Mouse (Mus musculus) cerebellum, adult 18-20 months (tissue): Measurements from ENCODE around the gene Osbp.
"Not testable (repeated sequence)": the region's sequence is repeated elsewhere in the genome, so short reads cannot be mapped to it uniquely, and the experiment has no call there.

ENCODE experiments used
- DNase-seq, 2 experiments: peaks; one replicate each; pipeline ENCODE4 v3.0.0; 2021

Osbp gene

DNA sequence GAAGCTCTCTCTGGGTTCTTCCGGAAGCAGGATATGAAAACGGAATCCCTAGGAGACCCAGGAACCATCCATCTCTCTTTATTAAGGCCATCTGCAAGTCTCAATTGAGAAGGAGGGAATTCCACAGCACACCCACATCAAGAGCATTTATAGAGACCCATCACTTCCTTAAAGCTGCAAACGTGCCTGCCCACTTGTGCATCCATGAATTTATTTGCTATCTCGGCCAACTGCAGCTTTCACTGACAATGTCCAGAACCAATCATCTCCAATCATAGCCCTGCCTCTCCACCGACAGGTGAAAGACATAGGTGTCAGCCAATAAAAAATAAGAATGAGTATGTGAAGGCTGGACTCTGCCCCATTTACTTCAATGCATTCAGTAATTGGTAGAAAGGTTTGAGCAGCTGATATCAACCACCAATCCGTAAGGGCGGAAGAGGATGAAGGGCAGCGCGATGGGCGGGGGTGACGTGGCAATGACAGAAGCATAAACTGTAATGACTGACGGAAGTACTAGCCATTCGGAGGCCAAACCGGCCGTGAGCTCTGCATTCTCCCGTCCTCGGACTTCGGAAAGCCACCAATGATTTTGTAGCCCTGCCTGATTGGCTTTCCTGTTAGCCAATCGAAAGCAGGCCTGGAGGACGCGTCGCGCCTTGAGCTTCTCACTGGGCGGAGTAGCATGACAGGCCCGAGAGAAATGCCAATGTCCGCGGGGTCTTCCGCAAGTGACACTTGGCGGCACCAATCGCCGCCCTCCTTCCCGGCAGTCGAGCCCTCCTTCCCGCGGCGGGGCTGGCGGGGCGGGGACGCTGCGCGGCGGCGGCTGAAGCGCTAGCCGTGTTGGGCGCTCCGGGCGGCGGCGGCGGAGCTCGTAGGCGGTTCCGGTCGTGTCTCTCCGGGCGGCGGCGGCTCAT, at the start of gene Osbp:
TSS of gene Osbp (plus strand) at position 919 of the 920 bp plus-strand sequence.
- peak; percentile 98 to 100 for DNase-seq

DNA sequence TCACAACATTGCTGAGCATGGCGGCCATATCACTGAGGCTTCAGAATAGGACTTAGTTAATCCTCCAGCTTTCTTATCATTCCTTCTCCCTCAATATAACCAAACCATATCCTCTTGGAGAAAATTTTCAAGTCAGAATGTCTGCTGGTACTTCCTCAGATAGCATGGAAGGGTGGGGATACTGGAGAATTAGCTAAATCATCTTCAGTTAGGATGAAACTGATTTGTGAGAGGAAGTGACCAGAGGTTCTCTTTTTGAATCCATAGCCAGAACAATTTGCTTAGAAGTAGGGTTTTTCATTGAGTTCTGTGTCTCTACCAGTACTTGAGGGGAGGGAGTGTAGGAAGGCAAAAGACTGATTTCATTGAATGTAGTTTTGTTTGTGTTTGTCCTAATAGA, 43.7 kb upstream of the Osbp start:
- DNase-seq = no peak

DNA sequence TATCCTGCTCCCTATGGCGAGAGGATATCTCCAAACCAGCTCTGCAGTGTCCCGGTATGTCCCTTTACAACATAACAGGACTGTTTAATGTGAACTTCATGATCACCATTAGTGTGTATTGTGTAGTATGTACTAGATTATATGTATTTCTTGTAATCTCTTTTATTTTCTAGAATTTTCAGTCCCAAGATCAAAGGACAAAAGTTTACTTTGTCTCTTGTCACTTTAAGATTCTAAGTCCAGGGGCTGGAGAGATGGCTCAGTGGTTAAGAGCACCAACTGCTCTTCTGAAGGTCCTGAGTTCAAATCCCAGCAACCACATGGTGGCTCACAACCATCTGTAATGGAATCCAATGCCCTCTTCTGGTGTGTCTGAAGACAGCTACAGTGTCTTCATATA, 43.2 kb upstream of the Osbp start:
- DNase-seq = not testable (repeated sequence)

DNA sequence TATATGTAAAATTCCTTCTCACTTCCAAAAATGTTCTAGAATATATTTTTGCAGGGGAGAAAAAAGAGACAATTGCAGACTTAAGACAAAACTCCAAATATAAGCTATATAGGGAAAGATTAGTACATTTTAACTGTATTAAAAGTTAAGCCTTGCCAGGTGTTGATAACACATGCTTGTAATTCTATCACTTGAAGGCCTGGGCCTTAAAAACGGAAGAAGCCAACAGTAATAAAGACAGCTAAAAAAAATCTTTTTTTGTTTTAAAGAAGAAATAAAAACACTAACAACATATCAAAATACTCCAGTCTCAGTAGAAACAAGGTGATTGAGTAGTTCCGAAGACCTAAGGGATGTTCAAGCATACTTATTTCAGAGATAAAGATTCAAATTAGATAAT, 39.4 kb upstream of the Osbp start:
- no peak for DNase-seq

DNA sequence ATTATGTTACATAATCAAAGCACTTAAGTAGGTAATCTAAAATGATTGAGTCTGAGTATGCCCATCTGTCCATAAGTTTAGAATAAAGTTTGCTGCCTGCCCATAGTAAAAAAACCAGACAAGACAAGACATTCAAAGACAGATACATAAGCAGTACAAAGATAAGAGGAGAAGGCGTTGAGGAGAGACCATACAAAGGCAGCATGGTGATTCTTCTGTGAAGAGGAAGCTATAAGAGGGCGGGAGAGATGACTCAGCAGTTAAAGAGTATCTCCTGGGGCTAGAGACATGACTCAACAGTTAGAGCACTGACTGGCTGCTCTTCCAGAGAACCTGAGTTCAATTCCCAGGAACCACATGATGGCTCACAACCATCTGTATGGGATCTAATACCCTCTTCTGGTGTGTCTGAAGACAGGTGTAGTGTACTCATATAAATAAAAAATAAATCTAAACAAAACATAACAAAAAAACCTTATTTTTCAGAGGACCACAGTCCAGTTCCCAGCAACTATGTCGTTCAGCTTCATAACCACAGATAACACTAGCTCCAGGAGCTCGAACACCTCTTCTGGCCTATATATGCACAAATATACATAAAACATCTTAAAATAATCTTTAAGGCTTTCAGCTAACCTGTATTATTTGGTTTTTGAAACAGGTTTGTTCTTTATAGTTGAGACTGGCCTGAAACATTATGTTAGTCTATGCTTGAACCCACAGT, 37.6 kb upstream of the Osbp start:
- no peak for DNase-seq

DNA sequence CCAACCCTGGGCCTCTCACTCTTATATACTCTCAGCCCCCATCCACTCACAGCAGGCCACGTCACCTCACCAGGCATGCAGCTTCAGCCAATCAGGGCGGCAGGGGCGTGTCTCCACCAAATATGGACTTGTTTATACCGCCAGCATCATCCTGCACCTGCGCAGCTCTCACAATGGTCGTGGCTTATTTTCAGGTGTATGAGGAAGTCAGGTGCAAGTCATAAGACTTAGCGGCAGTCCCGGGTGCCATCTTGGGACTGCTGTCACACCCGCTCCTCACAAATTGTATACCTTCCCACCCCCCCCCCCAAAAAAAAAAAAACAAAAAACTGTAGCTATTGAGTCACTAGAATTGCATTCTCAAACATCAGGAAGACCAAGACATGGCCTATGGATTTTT, 19.3 kb upstream of the Osbp start:
- DNase-seq = not testable (repeated sequence)

DNA sequence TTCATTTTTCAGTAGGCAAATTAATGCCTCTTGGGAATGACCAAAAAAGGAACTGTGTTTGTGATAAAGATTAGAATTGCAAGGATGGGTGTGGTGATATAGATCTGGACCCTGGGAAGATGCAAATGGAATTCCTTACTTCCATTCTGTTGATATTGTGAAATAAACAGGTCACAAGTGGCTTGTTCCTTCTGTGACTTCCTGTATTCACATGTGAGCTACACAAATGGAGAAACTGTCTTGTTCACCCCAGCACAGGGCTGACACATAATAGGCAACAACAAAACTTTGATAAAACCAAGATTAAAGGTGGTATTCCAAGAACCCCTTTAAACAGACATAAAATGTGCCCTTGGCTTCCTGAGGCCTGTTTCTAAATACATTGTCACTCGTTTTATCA, 15.9 kb upstream of the Osbp start:
- no peak for DNase-seq

DNA sequence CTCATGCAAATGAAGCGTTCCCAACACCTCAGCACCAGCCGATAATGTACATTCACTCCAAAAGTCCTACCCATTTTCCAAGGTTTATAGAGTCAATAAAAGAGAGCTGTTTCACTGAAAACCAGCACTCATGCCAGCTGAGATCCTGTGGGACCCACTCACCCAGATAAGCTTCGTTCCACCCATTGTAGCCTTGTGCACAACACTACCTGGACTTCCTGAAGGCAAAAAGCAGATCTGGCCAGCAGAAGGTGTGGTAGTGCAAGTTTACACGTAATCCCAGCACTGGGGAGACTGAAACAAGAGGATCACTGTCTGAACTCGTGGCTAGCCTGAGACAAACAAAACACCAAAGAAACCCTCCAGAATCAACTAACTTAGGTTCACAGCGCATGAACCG, 15.0 kb upstream of the Osbp start:
- no peak for DNase-seq

DNA sequence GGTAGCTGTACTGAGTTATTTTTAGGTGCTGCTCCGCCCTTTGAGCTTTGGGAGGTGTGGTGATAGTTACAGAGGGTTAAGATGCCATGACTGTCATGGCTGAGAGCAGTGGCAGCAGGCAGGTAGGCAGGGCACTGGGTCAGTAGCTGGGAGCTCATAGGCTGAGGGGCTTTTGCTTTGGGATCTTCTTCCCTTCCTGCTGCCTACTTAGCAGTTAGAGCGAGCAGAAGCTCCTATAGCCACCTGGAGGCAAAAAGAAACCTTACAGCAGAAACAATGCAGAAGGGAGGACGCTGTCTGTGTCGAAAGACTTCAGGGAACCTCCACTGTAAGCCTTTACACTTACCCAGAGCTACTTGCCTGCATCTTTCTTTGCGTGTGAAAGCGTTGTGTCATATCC, 11.5 kb upstream of the Osbp start:
- DNase-seq = no peak

DNA sequence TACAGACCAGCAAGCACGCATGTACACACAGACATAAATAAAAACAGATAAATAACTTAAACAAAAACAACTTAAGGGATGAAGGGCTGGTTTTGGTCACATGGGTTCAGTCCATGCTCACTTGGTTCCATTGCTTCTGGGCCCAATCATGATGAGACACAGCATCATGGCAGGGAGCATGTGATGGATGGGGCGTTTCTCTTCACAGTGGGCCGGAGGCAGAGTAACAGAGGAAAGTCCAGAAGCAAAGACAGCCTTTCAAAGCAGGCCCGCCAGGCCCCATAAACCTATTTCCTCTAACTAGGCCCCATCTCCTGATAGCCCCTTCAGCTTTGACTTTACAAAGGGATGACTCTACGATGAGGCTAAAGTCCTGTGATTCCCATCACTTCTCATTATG, 9.1 kb upstream of the Osbp start:
- DNase-seq = no peak

DNA sequence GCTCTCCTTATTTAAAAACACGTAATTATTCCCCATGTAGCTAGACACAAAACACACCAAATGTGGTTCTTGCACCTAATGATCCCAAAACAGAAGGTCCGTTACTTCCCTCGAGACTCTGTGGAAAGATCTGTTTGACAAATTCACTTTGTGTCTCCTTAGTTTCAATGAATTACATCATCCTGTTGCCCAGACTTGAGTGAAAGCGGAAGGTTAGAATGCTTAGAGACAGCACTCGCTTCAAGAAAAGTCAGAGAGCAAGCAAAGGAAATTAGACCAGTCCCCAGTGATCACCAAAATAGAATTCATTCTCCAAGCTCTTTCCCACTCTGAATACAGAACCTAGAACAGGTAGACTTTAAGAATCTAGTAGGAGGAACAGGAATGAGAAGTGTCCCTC, 8.3 kb upstream of the Osbp start:
- DNase-seq = no peak

DNA sequence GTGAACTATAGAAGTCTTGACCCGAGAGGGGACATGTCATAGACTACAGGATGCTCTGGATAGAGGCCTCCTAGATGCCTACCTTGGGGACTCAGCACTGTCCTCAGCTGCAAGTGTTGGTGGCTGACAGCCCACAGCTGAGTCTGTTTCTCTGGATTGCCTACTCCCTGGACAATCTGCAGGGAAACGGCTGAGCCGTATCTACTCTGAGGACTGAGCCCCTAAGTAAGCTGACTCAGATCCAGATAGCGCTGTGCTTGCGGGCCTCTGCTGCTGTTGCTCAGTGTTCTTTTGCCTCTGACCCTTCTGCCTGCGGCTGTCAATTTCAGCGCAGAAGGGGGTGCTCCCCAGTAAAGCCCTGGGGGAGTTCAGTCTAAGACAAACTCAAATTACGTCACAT, 7.9 kb upstream of the Osbp start:
- DNase-seq = no peak

DNA sequence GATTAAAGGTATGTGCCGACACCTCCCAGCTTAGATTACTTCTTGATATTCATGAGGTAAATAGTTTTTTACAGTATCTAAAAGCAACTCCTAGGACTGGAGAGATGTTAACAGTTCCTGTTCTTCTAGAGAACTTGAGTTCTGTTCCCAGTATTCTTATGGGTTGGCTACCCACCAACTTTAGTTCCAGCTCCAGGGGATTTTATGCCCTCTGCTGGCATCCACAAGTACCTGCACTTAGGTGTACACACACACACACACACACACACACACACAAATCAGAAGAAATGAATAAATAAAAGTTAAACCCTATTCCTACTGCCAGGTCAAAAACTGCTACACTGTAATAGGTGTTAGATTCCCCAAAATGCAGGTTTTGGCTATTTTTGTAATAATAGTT, 1.5 kb upstream of the Osbp start:
- no peak for DNase-seq

DNA sequence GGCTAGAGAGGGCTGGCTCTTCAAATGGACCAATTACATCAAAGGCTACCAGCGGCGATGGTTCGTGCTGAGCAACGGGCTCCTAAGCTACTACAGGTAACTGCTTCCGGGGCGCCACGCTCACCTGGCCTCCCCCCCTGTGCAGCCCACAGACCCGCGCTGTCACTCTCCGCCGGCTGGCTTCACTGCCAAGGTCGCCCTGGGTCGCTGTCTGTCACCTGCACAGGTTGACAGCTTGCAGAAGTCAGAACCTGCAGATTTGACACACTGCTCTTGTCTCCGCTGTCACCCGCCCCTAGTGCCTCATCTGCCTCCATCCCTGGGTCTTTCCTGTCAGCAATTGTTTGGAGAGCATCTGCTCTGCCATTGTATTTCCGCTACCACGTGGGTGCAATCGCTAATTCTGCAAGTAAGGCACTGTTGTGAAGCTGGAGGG, 478 bp downstream of the Osbp start:
- DNase-seq = peak; percentile 65 to 69

DNA sequence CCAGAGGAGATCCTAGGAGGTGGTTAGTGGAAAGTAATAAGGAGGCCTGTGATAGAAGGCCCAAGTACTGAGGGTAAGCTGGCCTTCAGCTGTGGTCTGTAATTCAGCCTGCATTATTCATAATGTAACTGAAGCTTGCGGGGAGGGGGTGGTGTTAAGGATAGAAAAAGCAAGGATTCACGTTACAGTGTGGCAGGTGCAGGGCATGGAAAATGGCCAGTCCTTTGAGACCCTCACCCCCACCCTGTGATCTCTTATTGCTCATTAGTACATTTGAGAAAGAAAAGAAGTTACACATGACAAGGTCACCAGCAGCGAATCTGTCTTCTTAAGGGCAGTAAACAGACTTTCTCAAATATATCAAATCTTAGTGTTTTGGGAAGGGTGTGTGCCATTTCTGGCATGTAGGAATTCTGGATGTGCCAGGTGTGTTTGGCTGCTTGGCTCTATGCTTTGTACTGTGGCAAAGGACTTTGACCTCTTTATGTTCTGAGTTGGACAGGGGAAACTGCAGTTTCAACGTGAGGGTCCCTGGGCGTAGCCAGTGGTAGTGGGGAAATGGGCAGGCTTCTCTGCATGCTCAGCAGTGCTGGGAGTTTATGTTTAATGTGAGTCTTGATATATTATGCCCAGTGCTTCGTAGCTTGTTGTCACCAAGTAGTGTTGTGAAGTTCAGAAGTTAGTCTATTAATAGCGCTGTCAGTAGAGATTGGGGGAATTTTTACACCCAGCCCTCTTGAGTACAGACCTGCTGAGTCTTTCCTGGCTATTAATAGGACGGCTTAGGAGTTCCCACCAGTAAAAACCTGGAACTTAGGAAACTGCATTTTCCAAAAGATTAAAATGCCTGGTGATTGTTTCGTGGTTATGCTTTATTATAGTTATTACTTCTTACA, 3.7 kb downstream of the Osbp start:
- DNase-seq = no peak

DNA sequence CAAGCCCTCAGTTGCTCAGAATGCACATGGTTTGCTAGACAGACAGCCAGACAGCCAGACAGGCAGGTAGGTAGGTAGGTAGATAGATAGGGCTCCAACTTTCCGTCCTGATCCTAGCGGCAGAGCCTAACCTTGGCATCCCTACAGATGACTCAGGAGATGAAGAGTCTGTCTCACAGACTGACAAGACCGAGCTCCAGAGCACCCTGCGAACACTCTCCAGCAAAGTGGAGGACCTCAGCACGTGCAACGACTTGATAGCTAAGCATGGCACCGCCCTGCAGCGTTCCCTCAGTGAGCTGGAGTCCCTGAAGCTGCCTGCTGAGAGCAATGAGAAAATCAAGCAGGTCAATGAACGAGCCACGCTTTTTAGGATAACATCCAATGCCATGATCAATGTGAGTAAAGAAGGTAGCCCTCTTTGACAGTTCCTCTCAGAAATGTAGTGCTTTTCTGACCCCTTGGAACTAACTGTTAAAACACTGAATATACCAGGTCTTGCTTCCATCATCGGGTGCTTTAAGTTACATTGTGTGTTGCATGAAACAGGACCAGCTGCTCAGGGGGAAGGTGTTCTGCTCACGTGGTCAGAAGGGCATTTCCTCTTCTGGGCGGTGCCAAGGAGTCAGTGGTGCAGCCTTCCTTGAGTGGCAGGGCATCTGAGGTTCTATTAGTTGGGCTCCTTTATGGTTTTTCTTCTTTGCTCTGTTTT, 7.9 kb downstream of the Osbp start:
- no peak for DNase-seq

DNA sequence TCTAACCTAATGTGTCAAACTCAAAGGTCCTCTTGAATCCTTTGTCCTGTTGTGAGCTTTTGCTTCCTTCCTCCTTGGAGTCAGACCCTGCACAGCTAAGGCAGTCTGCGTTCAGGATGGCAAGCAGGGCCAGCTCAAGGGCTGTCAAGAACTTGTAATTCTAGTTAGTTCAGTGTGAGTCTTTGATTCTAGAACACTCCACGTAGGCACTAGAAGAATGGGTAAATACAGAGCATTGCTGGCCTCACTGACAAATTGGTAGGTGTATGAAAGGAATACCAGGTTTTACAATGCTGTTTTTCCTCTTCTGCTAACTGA, 8.4 kb downstream of the Osbp start:
- no peak for DNase-seq

DNA sequence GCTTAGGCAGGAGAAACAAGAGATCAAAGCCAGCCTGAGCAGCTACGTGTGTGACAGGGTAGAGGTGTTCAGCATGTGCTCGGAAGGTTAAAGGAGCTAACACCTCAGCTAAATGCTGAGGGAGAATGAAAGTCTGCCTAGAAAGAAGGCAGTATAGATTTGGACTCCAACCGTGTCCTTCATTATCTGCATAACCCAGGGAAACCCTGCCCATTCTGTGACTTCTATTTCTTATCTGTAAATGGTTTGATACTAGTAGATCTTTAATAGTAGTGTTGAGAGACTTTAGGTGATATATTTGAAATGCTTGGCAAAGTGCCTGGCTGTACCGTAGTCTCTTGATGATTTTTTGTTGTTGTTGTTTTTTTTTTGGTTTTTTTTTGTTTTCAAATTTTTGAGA, 9.9 kb downstream of the Osbp start:
- no peak for DNase-seq

DNA sequence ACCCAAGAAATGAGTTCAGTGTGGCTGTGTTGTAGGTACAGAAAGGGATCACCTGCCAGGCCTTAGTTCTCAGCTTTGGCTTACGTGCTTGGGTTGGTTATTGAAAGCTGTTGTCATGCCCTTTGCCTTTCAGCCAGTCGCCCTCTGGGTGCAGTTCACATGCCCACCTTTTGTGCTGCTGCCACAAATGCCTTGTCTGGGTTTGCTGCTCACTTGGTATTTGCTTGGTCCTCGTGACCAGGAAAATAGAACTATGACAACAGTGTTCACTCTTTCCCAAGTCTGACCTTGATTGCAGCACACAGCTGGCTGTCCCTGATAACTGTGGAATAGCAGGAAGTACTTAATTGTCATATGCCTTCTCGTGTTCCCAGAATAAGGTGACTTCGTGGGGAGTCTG, 11.6 kb downstream of the Osbp start:
- no peak for DNase-seq

DNA sequence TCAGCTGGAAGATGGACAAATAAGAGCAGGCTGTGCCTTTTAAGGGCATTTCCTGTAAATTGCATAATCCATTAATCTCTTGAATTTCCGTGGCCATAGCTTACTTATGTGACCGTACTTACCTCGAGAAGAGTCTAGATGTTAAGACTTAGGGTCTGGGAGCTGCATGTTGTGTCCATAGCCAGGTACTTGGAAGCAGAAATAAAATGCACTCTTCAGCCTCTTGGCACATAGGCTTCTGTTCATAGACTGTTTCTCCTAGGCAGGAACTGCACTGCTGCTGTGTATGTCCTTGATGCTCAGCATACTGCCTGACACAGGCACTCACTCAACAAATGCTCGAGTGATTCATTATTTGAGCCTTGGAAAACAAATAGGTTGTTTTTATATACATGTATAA, 14.7 kb downstream of the Osbp start:
- no peak for DNase-seq

DNA sequence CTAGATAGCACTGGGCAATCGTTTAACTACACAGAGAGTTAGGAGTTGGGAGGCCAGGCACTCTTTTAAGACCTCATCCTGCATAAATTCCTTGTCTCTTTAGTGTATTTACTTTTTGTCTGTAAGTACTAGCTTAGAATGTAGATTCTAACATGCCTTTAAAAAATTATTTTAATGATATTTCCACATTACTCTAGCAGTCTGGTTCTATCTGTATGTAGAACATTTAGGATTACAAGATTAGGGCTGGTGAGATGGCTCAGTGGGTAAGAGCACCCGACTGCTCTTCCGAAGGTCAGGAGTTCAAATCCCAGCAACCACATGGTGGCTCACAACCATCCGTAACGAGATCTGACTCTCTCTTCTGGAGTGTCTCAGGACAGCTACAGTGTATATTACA, 18.9 kb downstream of the Osbp start:
- not testable (repeated sequence) for DNase-seq

DNA sequence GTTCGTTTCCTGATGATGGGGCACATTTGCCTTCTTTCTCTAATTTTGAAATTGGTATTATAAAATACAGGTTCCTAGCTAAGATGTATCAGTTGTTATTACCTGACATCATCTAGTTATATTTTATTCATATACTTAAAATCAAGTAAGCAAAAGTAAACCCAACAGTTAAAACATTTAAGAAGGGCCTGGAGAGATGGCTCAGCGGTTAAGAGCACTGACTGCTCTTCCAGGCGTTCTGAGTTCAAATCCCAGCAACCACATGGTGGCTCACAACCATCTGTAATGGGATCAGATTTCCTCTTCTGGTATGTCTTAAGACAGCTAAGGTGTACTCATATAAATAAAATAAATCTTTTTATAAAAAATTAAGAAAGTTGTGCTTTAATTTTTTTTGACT, 22.1 kb downstream of the Osbp start:
- DNase-seq = no peak

DNA sequence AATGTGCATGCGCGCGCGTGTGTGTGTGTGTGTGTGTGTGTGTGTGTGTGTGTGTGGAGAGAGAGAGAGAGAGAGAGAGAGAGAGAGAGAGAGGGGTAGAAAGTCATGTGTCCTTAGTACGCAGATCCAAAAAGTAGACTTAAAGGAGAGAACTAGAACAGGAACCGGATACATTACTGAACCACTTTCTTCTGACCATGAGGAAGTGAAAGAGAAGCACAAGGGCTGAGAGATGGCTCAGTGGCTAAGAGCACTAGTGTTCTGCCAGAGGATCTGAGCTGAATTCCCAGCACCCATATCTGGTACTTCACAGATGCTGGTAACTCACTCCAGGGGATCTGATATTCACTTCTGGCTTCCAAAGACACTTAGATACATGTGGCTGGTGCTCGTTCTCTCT, 23.6 kb downstream of the Osbp start:
- DNase-seq = no peak
